ENCODE assay signal across 27 mouse cellular contexts in genomic region chr9:108085261-108085660, GRCm38 (mm10). TPM values are rescaled to one million over a fixed set of nuclear protein-coding genes. Genes with fewer than 3 reads are reported as not detected.
DNase-seq lines count a peak whose midpoint lies in the region; ATAC-seq and TF ChIP-seq lines count a peak whose summit lies in the region.
"Had no signal": no experiment of that assay in that cellular context is flagged by ENCODE, and none has a peak within 500 bp of the region (broad histone marks: within the 10 kb centered on the region; RNA-seq: fewer than 3 reads in every experiment).

No protein-coding gene starts in this region.

- H3K4me2 ChIP-seq in kidney, embryonic 15.5 days, result no peak overlapping the region
- no peak overlapping the region for H3K4me2 ChIP-seq in intestine, postnatal 0 days (replicated peaks; ENCODE audit: low read depth)
- peak overlapping the region; percentile 85 for H3K4me2 ChIP-seq in liver, embryonic 15.5 days
- H3K4me2 ChIP-seq: embryonic facial prominence, embryonic 13.5 days; hindbrain, embryonic 12.5 days; limb, embryonic 12.5 days; lung, embryonic 14.5 days; midbrain, embryonic 13.5 days had no signal

- H3K9ac ChIP-seq in kidney, embryonic 15.5 days, result no peak overlapping the region
- no peak overlapping the region for H3K9ac ChIP-seq in intestine, postnatal 0 days (ENCODE audit: low read depth, low read length)
- peak overlapping the region; percentile 26 for H3K9ac ChIP-seq in liver, embryonic 15.5 days
- H3K9ac ChIP-seq: embryonic facial prominence, embryonic 13.5 days; hindbrain, embryonic 12.5 days; limb, embryonic 12.5 days; lung, embryonic 14.5 days; midbrain, embryonic 13.5 days had no signal

- WGBS in kidney, embryonic 15.5 days, result 92% methylated on average over 4 of the region's 4 CpGs
- WGBS in intestine, postnatal 0 days, result 70% methylated on average over 4 of the region's 4 CpGs
- 87% methylated on average over 4 of the region's 4 CpGs for WGBS in liver, embryonic 15.5 days (ENCODE audit: insufficient replicate concordance)

- no peak for ATAC-seq in erythroblast, adult 5-6 weeks (replicated peaks; ENCODE audit: low FRiP score, poor library complexity, severe bottlenecking)
- no peak for ATAC-seq in kidney, embryonic 15.5 days (replicated peaks; ENCODE audit: low FRiP score)
- ATAC-seq in intestine, postnatal 0 days, result peak; percentile 62
- no peak for ATAC-seq in liver, embryonic 15.5 days (ENCODE audit: insufficient read depth)
- ATAC-seq: forebrain, embryonic 14.5 days; midbrain, embryonic 13.5 days had no signal

- no peak for TF ChIP-seq CTCF in intestine, postnatal 0 days (IDR thresholded peaks at IDR 0.05; ENCODE audit: low read depth)
- no peak for TF ChIP-seq CTCF in left cerebral cortex, adult 2 months (IDR thresholded peaks at IDR 0.05)

- H3K27ac ChIP-seq in kidney, embryonic 15.5 days, result no peak overlapping the region
- peak overlapping the region; percentile 22 for H3K27ac ChIP-seq in intestine, postnatal 0 days (ENCODE audit: low read depth, low read length)
- H3K27ac ChIP-seq in liver, embryonic 15.5 days (replicated peaks), result peak overlapping the region; percentile 99
- no peak overlapping the region for H3K27ac ChIP-seq in left cerebral cortex, adult 2 months
- H3K27ac ChIP-seq: embryonic facial prominence, embryonic 13.5 days; hindbrain, embryonic 12.5 days; limb, embryonic 12.5 days; midbrain, embryonic 13.5 days; stomach, postnatal 0 days had no signal

- peak overlapping the region; percentile 63 for H3K4me3 ChIP-seq in erythroblast, embryonic 14.5 days (replicated peaks)
- no peak overlapping the region for H3K4me3 ChIP-seq in kidney, embryonic 15.5 days (replicated peaks)
- no peak overlapping the region for H3K4me3 ChIP-seq in intestine, postnatal 0 days (ENCODE audit: low read depth, low read length)
- H3K4me3 ChIP-seq in liver, embryonic 15.5 days (replicated peaks), result peak overlapping the region; percentile 17; the same call in 1 of the 2 replicates
- no peak overlapping the region for H3K4me3 ChIP-seq in left cerebral cortex, adult 2 months
- H3K4me3 ChIP-seq: embryonic facial prominence, embryonic 13.5 days; hindbrain, embryonic 12.5 days; limb, embryonic 12.5 days; megakaryocyte, embryonic 14.5 days; midbrain, embryonic 13.5 days had no signal

- peaks cover 99% of the 10 kb centered on the region for H3K4me1 ChIP-seq in erythroblast, embryonic 14.5 days (ENCODE audit: control insufficient read depth)
- H3K4me1 ChIP-seq in kidney, embryonic 15.5 days, result peaks cover 13% of the 10 kb centered on the region
- peaks cover 14% of the 10 kb centered on the region for H3K4me1 ChIP-seq in intestine, postnatal 0 days (replicated peaks; ENCODE audit: control insufficient read depth, insufficient read depth, low read length)
- H3K4me1 ChIP-seq in liver, embryonic 15.5 days (replicated peaks), result peaks cover 98% of the 10 kb centered on the region
- H3K4me1 ChIP-seq: hindbrain, embryonic 12.5 days had no signal

- peaks cover 100% of the 10 kb centered on the region for H3K36me3 ChIP-seq in erythroblast, embryonic 14.5 days (ENCODE audit: control insufficient read depth)
- peaks cover 62% of the 10 kb centered on the region for H3K36me3 ChIP-seq in kidney, embryonic 15.5 days
- peaks cover 57% of the 10 kb centered on the region for H3K36me3 ChIP-seq in intestine, postnatal 0 days (ENCODE audit: control insufficient read depth, insufficient read depth)
- H3K36me3 ChIP-seq in liver, embryonic 15.5 days (replicated peaks), result peaks cover 88% of the 10 kb centered on the region

- peak; percentile 64 to 68 for DNase-seq in kidney, adult 8-10 months
- DNase-seq in layer of hippocampus, adult 18-20 months (ENCODE audit: low spot score in 2 of 2), result no peak
- no peak for DNase-seq in left cerebral cortex, adult 2 months (ENCODE audit: extremely low spot score in 1 of 2, low spot score in 2 of 2)
- DNase-seq: adrenal gland, postnatal 10 days; cerebellum, adult 2 months; embryo, embryonic 11 days; gastrocnemius, postnatal 10 days; lung, embryonic 14.5 days; lung, postnatal 36 days had no signal

- intact Hi-C loops in left cerebral cortex, adult 2 months (cut with DNase I), result no loop called here

- no peaks in the 10 kb centered on the region for H3K9me3 ChIP-seq in erythroblast, embryonic 14.5 days (ENCODE audit: control insufficient read depth, low read length)
- no peaks in the 10 kb centered on the region for H3K9me3 ChIP-seq in kidney, embryonic 15.5 days (replicated peaks)
- no peaks in the 10 kb centered on the region for H3K9me3 ChIP-seq in intestine, postnatal 0 days (ENCODE audit: control insufficient read depth)
- no peaks in the 10 kb centered on the region for H3K9me3 ChIP-seq in liver, embryonic 15.5 days (replicated peaks)
- H3K9me3 ChIP-seq: embryonic facial prominence, embryonic 13.5 days; hindbrain, embryonic 12.5 days; limb, embryonic 12.5 days; megakaryocyte, embryonic 14.5 days; midbrain, embryonic 13.5 days had no signal

- no peaks in the 10 kb centered on the region; the same call in 1 of the 2 replicates for H3K27me3 ChIP-seq in erythroblast, embryonic 14.5 days (ENCODE audit: control insufficient read depth)
- H3K27me3 ChIP-seq in kidney, embryonic 15.5 days, result peaks cover 37% of the 10 kb centered on the region
- no peaks in the 10 kb centered on the region for H3K27me3 ChIP-seq in intestine, postnatal 0 days (replicated peaks; ENCODE audit: control insufficient read depth, insufficient read depth, low read length)
- H3K27me3 ChIP-seq in liver, embryonic 15.5 days, result peaks cover 3% of the 10 kb centered on the region; the same call in 1 of the 2 replicates
- H3K27me3 ChIP-seq: megakaryocyte, embryonic 14.5 days had no signal

RNA-seq across cellular contexts. Expression of gene Rnf123, which starts 2.1 kb away (rescaled TPM):
- 107 and 276 TPM in 2 replicates for polyA plus RNA-seq in erythroblast, embryonic 14.5 days (2012)
- total RNA-seq in erythroblast, adult 5-6 weeks (2015; ENCODE audit: low replicate concordance), result 734 and 842 TPM in 2 replicates
- 498 and 626 TPM in 2 replicates for total RNA-seq in erythroblast, adult 5-6 weeks (2017; ENCODE audit: low replicate concordance)
- polyA plus RNA-seq in kidney, embryonic 15.5 days (2015; fragmentation: Nextera tagmentation; extraction: Ambion mirVana), result 25.2 and 33.4 TPM in 2 replicates
- polyA plus RNA-seq in intestine, postnatal 0 days (2015; fragmentation: Nextera tagmentation; extraction: Ambion mirVana), result 17.2 and 18.2 TPM in 2 replicates
- 100 and 123 TPM in 2 replicates for polyA plus RNA-seq in liver, embryonic 15.5 days (2015; fragmentation: Nextera tagmentation; extraction: Ambion mirVana)
- total RNA-seq in layer of hippocampus, adult 18-20 months (2021), result 100 to 1,000 TPM in 1 of 2 experiments, 10 to 100 TPM in 1; 87.8 to 104 TPM
- 100 to 1,000 TPM; 107 to 108 TPM for total RNA-seq in left cerebral cortex, adult 2 months (2021)

RNA-seq across cellular contexts. Expression of gene Mst1, which starts 5.0 kb away (rescaled TPM):
- 2.4 and 2.6 TPM in 2 replicates for polyA plus RNA-seq in erythroblast, embryonic 14.5 days (2012)
- 33.0 and 48.8 TPM in 2 replicates for total RNA-seq in erythroblast, adult 5-6 weeks (2015; ENCODE audit: low replicate concordance)
- 6.6 and 13.4 TPM in 2 replicates for total RNA-seq in erythroblast, adult 5-6 weeks (2017; ENCODE audit: low replicate concordance)
- polyA plus RNA-seq in kidney, embryonic 15.5 days (2015; fragmentation: Nextera tagmentation; extraction: Ambion mirVana), result 0.45 and 0.55 TPM in 2 replicates
- polyA plus RNA-seq in intestine, postnatal 0 days (2015; fragmentation: Nextera tagmentation; extraction: Ambion mirVana), result 0.78 and 0.84 TPM in 2 replicates
- 41.1 and 51.2 TPM in 2 replicates for polyA plus RNA-seq in liver, embryonic 15.5 days (2015; fragmentation: Nextera tagmentation; extraction: Ambion mirVana)
- total RNA-seq in layer of hippocampus, adult 18-20 months (2021), result not detected
- not detected for total RNA-seq in left cerebral cortex, adult 2 months (2021)
- total RNA-seq: heart, postnatal 25 days; layer of hippocampus, postnatal 14 days; left cerebral cortex, postnatal 14 days; monocyte, adult 5-6 weeks; neutrophil, adult 5-6 weeks had no signal
- polyA plus RNA-seq: forebrain, embryonic 14.5 days; heart, embryonic 14.5 days had no signal

RNA-seq across cellular contexts. Expression of gene Apeh, which starts 9.1 kb away (rescaled TPM):
- 47.5 and 65.3 TPM in 2 replicates for polyA plus RNA-seq in erythroblast, embryonic 14.5 days (2012)
- total RNA-seq in erythroblast, adult 5-6 weeks (2015; ENCODE audit: low replicate concordance), result 123 and 182 TPM in 2 replicates
- total RNA-seq in erythroblast, adult 5-6 weeks (2017; ENCODE audit: low replicate concordance), result 219 and 268 TPM in 2 replicates
- 67.7 and 76.6 TPM in 2 replicates for polyA plus RNA-seq in kidney, embryonic 15.5 days (2015; fragmentation: Nextera tagmentation; extraction: Ambion mirVana)
- 82.6 and 98.4 TPM in 2 replicates for polyA plus RNA-seq in intestine, postnatal 0 days (2015; fragmentation: Nextera tagmentation; extraction: Ambion mirVana)
- polyA plus RNA-seq in liver, embryonic 15.5 days (2015; fragmentation: Nextera tagmentation; extraction: Ambion mirVana), result 194 and 242 TPM in 2 replicates
- total RNA-seq in layer of hippocampus, adult 18-20 months (2021), result 10 to 100 TPM; 27.0 to 35.7 TPM
- 10 to 100 TPM; 31.0 to 31.8 TPM for total RNA-seq in left cerebral cortex, adult 2 months (2021)

RNA-seq across cellular contexts. Expression of gene Amigo3, which starts 32.3 kb away (rescaled TPM):
- 0.01 and 0.08 TPM in 2 replicates for polyA plus RNA-seq in erythroblast, embryonic 14.5 days (2012)
- total RNA-seq in erythroblast, adult 5-6 weeks (2015; ENCODE audit: low replicate concordance), result 0.77 TPM in 1 of 2 replicates, not detected in the other
- 2.3 and 2.8 TPM in 2 replicates for total RNA-seq in erythroblast, adult 5-6 weeks (2017; ENCODE audit: low replicate concordance)
- polyA plus RNA-seq in kidney, embryonic 15.5 days (2015; fragmentation: Nextera tagmentation; extraction: Ambion mirVana), result 2.2 and 2.7 TPM in 2 replicates
- 4.4 and 4.8 TPM in 2 replicates for polyA plus RNA-seq in intestine, postnatal 0 days (2015; fragmentation: Nextera tagmentation; extraction: Ambion mirVana)
- 1.5 and 1.8 TPM in 2 replicates for polyA plus RNA-seq in liver, embryonic 15.5 days (2015; fragmentation: Nextera tagmentation; extraction: Ambion mirVana)
- 1 to 10 TPM; 2.3 to 2.5 TPM for total RNA-seq in layer of hippocampus, adult 18-20 months (2021)
- 1 to 10 TPM; 1.9 to 2.1 TPM for total RNA-seq in left cerebral cortex, adult 2 months (2021)

RNA-seq across cellular contexts. Expression of gene Gmppb, which starts 36.2 kb away (rescaled TPM):
- 0.32 and 0.61 TPM in 2 replicates for polyA plus RNA-seq in erythroblast, embryonic 14.5 days (2012)
- 4.8 and 5.6 TPM in 2 replicates for total RNA-seq in erythroblast, adult 5-6 weeks (2015; ENCODE audit: low replicate concordance)
- total RNA-seq in erythroblast, adult 5-6 weeks (2017; ENCODE audit: low replicate concordance), result 4.1 and 7.8 TPM in 2 replicates
- polyA plus RNA-seq in kidney, embryonic 15.5 days (2015; fragmentation: Nextera tagmentation; extraction: Ambion mirVana), result 25.9 and 30.3 TPM in 2 replicates
- 146 and 154 TPM in 2 replicates for polyA plus RNA-seq in intestine, postnatal 0 days (2015; fragmentation: Nextera tagmentation; extraction: Ambion mirVana)
- 15.3 and 16.3 TPM in 2 replicates for polyA plus RNA-seq in liver, embryonic 15.5 days (2015; fragmentation: Nextera tagmentation; extraction: Ambion mirVana)
- total RNA-seq in layer of hippocampus, adult 18-20 months (2021), result 10 to 100 TPM; 15.5 to 17.2 TPM
- total RNA-seq in left cerebral cortex, adult 2 months (2021), result 10 to 100 TPM; 16.5 to 17.4 TPM

Comparison
In these comparisons a context has a peak if more than half of its experiments do, and no peak if none do; other contexts are left out.
1. H3K4me3 ChIP-seq: peak in erythroblast, embryonic 14.5 days (single experiment) and liver, embryonic 15.5 days (single experiment); none in kidney, embryonic 15.5 days (single experiment), intestine, postnatal 0 days (single experiment) and left cerebral cortex, adult 2 months (single experiment).
2. DNase-seq: peak in kidney, adult 8-10 months (2 of 2); none in layer of hippocampus, adult 18-20 months (0 of 2) and left cerebral cortex, adult 2 months (0 of 2).
3. H3K27ac ChIP-seq: peak in intestine, postnatal 0 days (single experiment) and liver, embryonic 15.5 days (single experiment); none in kidney, embryonic 15.5 days (single experiment) and left cerebral cortex, adult 2 months (single experiment).
4. RNA of gene Mst1, which starts 5.0 kb away (polyA plus RNA-seq): 41.1 to 51.2 TPM in liver, embryonic 15.5 days; 2.4 to 2.6 TPM in erythroblast, embryonic 14.5 days, 0.78 to 0.84 TPM in intestine, postnatal 0 days and 0.45 to 0.55 TPM in kidney, embryonic 15.5 days; every median in the first group is over 10 times any median in the second.